Mouse (Mus musculus) olfactory bulb, adult 2 months (tissue): ENCODE data around the gene Kctd10.

ENCODE experiments used
- CTCF ChIP-seq: fragments of 200-500 bp; IDR thresholded peaks from 2 replicates; pipeline ENCODE4 v1.5.1; 2012; ENCODE audit warnings: low read depth, mild to moderate bottlenecking, low read length, moderate library complexity; ENCODE audit not compliant: insufficient read depth
- POLR2A ChIP-seq: fragments of 200-500 bp; IDR thresholded peaks from 2 replicates; pipeline ENCODE4 v1.6.1; 2012; ENCODE audit warnings: mild to moderate bottlenecking, low read depth, low read length, moderate library complexity; ENCODE audit not compliant: insufficient read depth

DNA sequence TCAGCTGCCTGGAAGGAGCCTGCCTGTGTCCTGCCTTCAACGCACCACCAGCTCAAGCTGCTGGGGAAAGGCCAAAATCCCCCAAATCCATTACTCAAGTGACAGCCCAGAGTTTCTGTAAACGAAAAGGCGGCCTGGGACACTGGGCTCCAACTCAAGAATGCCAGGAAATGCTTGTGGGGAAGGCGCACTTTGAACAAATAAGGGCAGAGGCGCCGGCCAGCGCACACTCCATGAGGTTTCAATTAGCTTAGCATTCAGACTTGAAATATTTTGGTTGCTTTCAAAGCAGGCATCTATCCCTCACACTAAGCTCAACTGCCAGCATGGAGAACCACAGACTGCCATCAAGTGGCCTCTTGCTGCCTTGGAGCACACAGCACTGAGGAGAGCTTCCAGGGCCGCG, 9.9 kb downstream of the Kctd10 start:
- TF ChIP-seq CTCF (no peak), POLR2A (no peak)
